Mouse (Mus musculus) hindbrain, embryonic 14.5 days (tissue): ENCODE measurements around the gene Ybx3. TPM values are rescaled to one million over a fixed set of nuclear protein-coding genes. Genes with fewer than 3 reads are reported as not detected.

Experiments used
- ATAC-seq: fragments of 200-750 bp; cut with Nextera tagmentation; 2 replicates; pipeline ENCODE4 v1.8.0; 2017; ENCODE audit warnings: moderate number of reproducible peaks, mild to moderate bottlenecking, moderate TSS enrichment, moderate library complexity; ENCODE audit not compliant: low FRiP score
- DNase-seq: peaks from one replicate; pipeline ENCODE4 v3.0.0-alpha.2; 2015; ENCODE audit warnings: low spot score
- H3K27ac ChIP-seq: fragments of 300-500 bp; sonication (generic); 2 replicates; pipeline ENCODE4 v1.5.1; 2014; ENCODE audit warnings: mild to moderate bottlenecking, moderate library complexity
- H3K27me3 ChIP-seq: fragments of 300-500 bp; sonication (generic); 2 replicates; pipeline ENCODE4 v1.6.1; 2014; ENCODE audit warnings: mild to moderate bottlenecking, low read length, mixed read lengths; ENCODE audit not compliant: control insufficient read depth, insufficient read depth
- H3K36me3 ChIP-seq: fragments of 300-500 bp; sonication (generic); replicated peaks from 2 replicates; pipeline ENCODE4 v1.6.1; 2014; ENCODE audit not compliant: control insufficient read depth, insufficient read depth
- H3K4me1 ChIP-seq: fragments of 300-500 bp; sonication (generic); replicated peaks from 2 replicates; pipeline ENCODE4 v1.6.1; 2014; ENCODE audit warnings: antibody characterized with exemption, low read length, mixed read lengths; ENCODE audit not compliant: control insufficient read depth, insufficient read depth
- H3K4me2 ChIP-seq: fragments of 300-500 bp; sonication (generic); replicated peaks from 2 replicates; pipeline ENCODE4 v1.6.1; 2014; ENCODE audit warnings: mild to moderate bottlenecking, moderate library complexity
- H3K4me3 ChIP-seq: fragments of 300-500 bp; sonication (generic); replicated peaks from 2 replicates; pipeline ENCODE4 v1.5.1; 2014; ENCODE audit warnings: mild to moderate bottlenecking, low read length
- H3K9ac ChIP-seq: fragments of 300-500 bp; sonication (generic); 2 replicates; pipeline ENCODE4 v1.6.1; 2014
- H3K9me3 ChIP-seq: fragments of 300-500 bp; sonication (generic); 2 replicates; pipeline ENCODE4 v1.6.1; 2016; ENCODE audit warnings: low read length; ENCODE audit not compliant: control insufficient read depth
- WGBS: fragments of 180-500 bp; shearing (Covaris S2); extraction: QIAGEN DNeasy Blood & Tissue Kit; methylation state at CpG from one replicate; pipeline ENCODE4 v1.1.7; 2014; 5-methylcytosine and 5-hydroxymethylcytosine counted together
- polyA plus RNA-seq: library from polyadenylated mRNA; unstranded; fragments of >200 nt; fragmentation: Nextera tagmentation; extraction: Ambion mirVana; gene quantifications from 2 replicates; pipeline ENCODE4 v1.2.1, GENCODE M21; 2014

The Ybx3 gene
- polyA plus RNA-seq, 1 experiment from 2014 or later, result 33.4 TPM

GRCm38 (mm10) chr6:131406957-131407356 lies 18.7 kb upstream of the Ybx3 start:
- no peak overlapping the region for H3K27ac ChIP-seq
- no peak overlapping the region for H3K4me2 ChIP-seq
- DNase-seq (no peak), ATAC-seq (no peak)
- H3K4me3 ChIP-seq, result no peak overlapping the region
- no peaks in the 10 kb centered on the region for H3K27me3 ChIP-seq
- no peaks in the 10 kb centered on the region for H3K4me1 ChIP-seq
- H3K9me3 ChIP-seq, result no peaks in the 10 kb centered on the region
- H3K9ac ChIP-seq, result no peak overlapping the region
- H3K36me3 ChIP-seq, result no peaks in the 10 kb centered on the region

DNA sequence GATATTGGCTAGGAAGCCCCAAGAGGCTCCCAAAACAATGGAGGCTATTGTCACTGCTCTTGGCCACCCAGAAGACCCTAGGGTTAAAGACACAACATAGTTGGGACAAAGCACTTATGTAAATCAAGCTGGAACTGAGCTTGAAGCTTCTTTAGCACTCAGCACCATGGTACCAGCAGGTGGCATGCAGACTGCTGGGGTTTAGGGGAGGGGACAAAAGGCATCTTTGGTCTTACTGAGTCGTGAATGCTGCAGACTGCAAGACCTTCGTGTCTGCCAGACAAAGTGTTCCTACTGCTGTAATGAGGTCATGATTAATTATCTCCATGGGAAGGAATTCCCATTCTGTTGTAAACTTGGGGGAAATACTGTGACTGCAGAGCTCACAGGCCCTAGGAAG lies 17.6 kb upstream of the Ybx3 start:
- 3% methylated on average over 2 of the region's 2 CpGs for WGBS
- H3K4me1 ChIP-seq, result no peaks in the 10 kb centered on the region
- H3K9me3 ChIP-seq, result no peaks in the 10 kb centered on the region
- H3K27me3 ChIP-seq, result no peaks in the 10 kb centered on the region
- H3K36me3 ChIP-seq, result no peaks in the 10 kb centered on the region
- H3K4me3 ChIP-seq, result no peak overlapping the region
- H3K27ac ChIP-seq, result no peak overlapping the region
- DNase-seq (no peak), ATAC-seq (no peak)
- H3K4me2 ChIP-seq, result no peak overlapping the region
- H3K9ac ChIP-seq, result no peak overlapping the region

- H3K36me3 ChIP-seq, result no peaks in the 10 kb centered on the region
- WGBS, result 87% methylated on average over 4 of the region's 4 CpGs
- no peak overlapping the region for H3K4me3 ChIP-seq
- no peak overlapping the region for H3K4me2 ChIP-seq
- DNase-seq (no peak), ATAC-seq (no peak)
- H3K4me1 ChIP-seq, result no peaks in the 10 kb centered on the region
- no peaks in the 10 kb centered on the region for H3K27me3 ChIP-seq
- no peaks in the 10 kb centered on the region for H3K9me3 ChIP-seq
- no peak overlapping the region for H3K9ac ChIP-seq
- H3K27ac ChIP-seq, result no peak overlapping the region
These were observed 16.9 kb upstream of the Ybx3 start for GRCm38 (mm10) chr6:131405174-131405573.

- DNase-seq (no peak), ATAC-seq (no peak)
- 89% methylated on average over 3 of the region's 3 CpGs for WGBS
- no peak overlapping the region for H3K27ac ChIP-seq
- H3K36me3 ChIP-seq, result no peaks in the 10 kb centered on the region
- H3K9me3 ChIP-seq, result no peaks in the 10 kb centered on the region
- no peak overlapping the region for H3K9ac ChIP-seq
- no peaks in the 10 kb centered on the region for H3K4me1 ChIP-seq
- H3K4me2 ChIP-seq, result no peak overlapping the region
- no peaks in the 10 kb centered on the region for H3K27me3 ChIP-seq
- no peak overlapping the region for H3K4me3 ChIP-seq
These were observed 16.0 kb upstream of the Ybx3 start for GRCm38 (mm10) chr6:131404260-131404659.

DNA sequence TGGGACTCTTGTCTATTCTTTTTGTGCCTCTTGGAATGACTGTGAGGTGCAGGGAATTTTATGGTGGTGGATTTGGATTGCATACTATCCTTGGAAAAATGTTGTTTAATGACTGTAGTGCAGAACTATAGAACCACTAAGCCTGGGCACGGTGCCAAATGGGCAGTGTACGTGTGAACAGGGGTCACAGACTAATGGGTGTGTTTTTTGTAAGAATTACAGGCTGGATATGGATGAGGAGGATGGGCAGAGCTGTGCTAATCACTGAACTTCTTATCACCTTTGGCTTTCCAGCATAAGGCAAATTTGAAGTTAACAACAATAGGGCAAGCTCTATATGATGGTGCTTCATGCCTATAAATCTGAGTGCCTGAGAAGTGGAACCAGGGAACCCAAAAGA lies 14.8 kb upstream of the Ybx3 start:
- WGBS, result 61% methylated on average over 2 of the region's 2 CpGs
- Histone ChIP-seq H3K9me3 (no peaks in the 10 kb centered on the region), H3K4me3 (no peak overlapping the region)

DNA sequence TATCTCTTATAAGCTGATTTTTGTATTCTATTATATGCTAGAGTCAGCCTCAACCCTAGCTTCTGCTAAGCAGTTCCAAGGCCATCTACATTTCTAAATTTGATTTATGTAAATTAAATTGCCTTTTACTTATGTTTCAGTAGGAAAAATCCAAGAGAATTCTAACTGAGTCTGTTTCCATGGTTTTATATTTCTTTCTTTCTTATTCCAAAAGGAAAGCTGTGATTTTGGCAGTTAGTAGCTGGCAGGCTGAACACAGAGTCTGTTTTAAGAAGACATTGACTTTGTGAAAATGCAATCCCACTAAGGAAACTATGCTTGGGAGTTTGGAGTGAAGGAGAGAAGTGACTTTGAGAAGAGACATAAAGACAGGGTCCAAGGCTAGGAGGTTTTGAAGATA lies 14.3 kb upstream of the Ybx3 start:
- ATAC-seq (no peak), DNase-seq (no peak)
- Histone ChIP-seq H3K4me1 (no peaks in the 10 kb centered on the region), H3K9me3 (no peaks in the 10 kb centered on the region), H3K9ac (no peak overlapping the region), H3K4me2 (no peak overlapping the region), H3K27me3 (no peaks in the 10 kb centered on the region), H3K36me3 (no peaks in the 10 kb centered on the region), H3K27ac (no peak overlapping the region), H3K4me3 (no peak overlapping the region)

More for the DNA sequence above, 14.8 kb upstream of the Ybx3 start:
- no peaks in the 10 kb centered on the region for H3K36me3 ChIP-seq
- H3K4me1 ChIP-seq, result no peaks in the 10 kb centered on the region
- H3K4me2 ChIP-seq, result no peak overlapping the region
- DNase-seq (no peak), ATAC-seq (no peak)
- H3K9ac ChIP-seq, result no peak overlapping the region
- no peak overlapping the region for H3K27ac ChIP-seq
- H3K27me3 ChIP-seq, result no peaks in the 10 kb centered on the region

DNA sequence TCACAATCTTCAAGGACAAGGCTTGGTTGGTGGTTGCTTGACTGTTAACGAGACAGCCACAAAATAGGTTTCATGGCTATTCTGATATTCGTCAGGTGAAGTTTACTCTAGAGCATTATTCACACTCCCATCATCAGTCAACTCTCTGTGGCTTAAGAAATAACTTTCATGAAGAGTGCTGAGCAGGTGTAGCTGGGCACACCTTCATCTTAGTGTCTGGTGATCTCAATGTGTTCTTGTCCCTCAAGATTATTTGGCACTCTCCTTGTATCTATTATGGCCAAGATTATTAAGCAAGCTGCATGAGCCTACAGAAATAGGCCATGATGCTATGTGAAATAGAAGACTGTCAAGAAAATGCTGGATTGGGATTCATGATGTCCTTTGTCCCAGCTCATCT lies 13.0 kb upstream of the Ybx3 start:
- Histone ChIP-seq H3K27me3 (no peaks in the 10 kb centered on the region), H3K4me3 (no peak overlapping the region), H3K9me3 (no peaks in the 10 kb centered on the region), H3K4me2 (no peak overlapping the region), H3K36me3 (no peaks in the 10 kb centered on the region), H3K4me1 (no peaks in the 10 kb centered on the region), H3K27ac (no peak overlapping the region), H3K9ac (no peak overlapping the region)
- ATAC-seq (no peak), DNase-seq (no peak)
- 82% methylated on average over 2 of the region's 2 CpGs for WGBS

- no peak overlapping the region for H3K27ac ChIP-seq
- no peaks in the 10 kb centered on the region for H3K36me3 ChIP-seq
- no peaks in the 10 kb centered on the region for H3K27me3 ChIP-seq
- 95% methylated on average over 1 of the region's 1 CpGs for WGBS
- ATAC-seq, result no peak
- no peak overlapping the region for H3K4me2 ChIP-seq
- H3K9ac ChIP-seq, result no peak overlapping the region
- DNase-seq, result no peak
- no peak overlapping the region for H3K4me3 ChIP-seq
- no peaks in the 10 kb centered on the region for H3K4me1 ChIP-seq
- no peaks in the 10 kb centered on the region for H3K9me3 ChIP-seq
These were observed 8.4 kb upstream of the Ybx3 start for GRCm38 (mm10) chr6:131396650-131397049.

DNA sequence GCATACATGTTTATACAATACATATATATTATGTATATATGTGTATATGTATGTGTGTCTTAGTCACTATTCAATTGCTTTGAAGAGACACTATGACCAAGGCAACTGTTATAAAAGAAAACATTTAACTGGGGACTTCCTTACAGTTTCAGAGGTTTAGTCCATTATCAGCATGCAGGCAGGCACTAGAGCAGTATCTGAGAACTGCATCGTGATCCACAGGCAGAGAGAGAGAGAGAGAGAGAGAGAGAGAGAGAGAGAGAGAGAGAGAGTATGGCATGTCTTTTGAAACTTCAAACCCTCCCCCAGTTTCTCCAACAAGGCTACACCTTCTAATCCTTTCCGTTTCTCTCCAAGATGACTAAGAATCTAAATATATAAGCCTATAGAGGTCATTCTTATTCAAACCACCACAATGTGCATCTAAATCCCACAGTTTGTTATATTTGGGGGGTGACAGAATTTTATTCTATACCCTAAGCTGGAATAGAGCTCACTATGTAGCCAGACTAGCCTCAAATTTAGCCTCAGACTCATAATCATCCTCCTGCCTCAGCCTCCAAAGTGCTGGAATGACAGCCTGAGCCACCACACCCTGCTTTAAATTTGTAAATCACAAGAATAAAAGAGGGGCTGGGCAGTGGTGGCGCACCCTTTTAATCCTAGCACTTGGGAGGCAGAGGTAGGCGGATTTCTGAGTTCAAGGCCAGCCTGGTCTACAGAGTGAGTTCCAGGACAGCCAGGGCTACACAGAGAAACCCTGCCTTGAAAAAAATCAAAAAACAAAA lies 5.8 kb upstream of the Ybx3 start:
- no peak overlapping the region for H3K4me2 ChIP-seq
- H3K36me3 ChIP-seq, result no peaks in the 10 kb centered on the region
- H3K9me3 ChIP-seq, result no peaks in the 10 kb centered on the region
- H3K27ac ChIP-seq, result no peak overlapping the region
- H3K9ac ChIP-seq, result no peak overlapping the region
- ATAC-seq, result no peak
- 80% methylated on average over 4 of the region's 4 CpGs for WGBS
- H3K27me3 ChIP-seq, result no peaks in the 10 kb centered on the region
- H3K4me1 ChIP-seq, result peaks cover 2% of the 10 kb centered on the region; the same call in 1 of the 2 replicates
- no peak overlapping the region for H3K4me3 ChIP-seq
- DNase-seq, result no peak
